Mouse (Mus musculus): Measurements from ENCODE around the gene Polr1d. TPM values are rescaled to one million over a fixed set of nuclear protein-coding genes. Genes with fewer than 3 reads are reported as not detected.

Gene Polr1d
- polyA plus RNA-seq, 1 experiment from 2014 or later: 103 TPM

DNA sequence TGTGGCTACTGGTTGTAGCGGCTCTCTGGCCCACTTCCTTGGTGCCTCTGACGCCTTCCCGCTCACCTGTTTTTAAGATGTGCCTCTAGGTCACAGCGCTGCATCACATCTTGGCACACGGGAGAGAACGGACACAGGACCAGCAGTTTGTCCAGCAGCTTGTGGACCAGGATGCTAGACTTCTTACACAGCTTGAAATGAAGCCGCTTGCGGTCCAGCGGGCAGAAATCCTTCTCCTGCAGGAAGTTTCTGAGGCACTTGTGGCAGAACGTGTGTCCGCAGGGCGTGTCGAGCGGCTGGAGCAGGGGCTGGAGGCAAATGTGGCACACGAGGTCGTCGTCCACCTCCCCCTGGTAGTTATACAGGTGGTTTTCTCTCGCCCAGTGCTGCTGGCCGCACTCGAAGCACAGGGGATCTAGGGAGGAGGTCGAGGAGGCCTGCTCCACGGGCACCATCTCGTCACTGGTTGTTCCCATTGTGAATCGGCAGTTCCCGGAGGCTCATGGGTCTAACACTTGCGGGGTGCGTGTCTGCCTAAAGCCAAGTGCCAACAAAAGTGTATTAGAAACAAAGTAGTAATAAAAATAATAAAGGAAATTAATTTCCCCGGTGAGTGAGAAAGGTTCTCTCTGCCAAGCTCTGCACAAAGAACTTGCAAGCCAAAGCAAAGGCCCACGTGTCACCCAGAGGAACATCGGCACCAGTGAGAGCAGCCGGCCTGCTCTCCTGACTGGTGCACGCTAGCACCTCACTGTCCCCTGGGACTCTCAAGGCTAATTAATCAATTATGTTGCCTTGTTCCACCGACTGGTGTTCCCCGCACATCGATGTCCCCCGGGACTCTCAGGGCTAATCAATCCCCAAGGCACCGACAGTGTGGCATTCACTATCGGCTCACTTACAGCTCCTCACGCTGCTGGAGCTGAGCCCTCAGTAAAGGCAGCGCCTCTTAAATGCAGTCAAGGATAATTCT is 34.6 kb upstream of the Polr1d start:
- WGBS (ENCODE audit: insufficient replicate concordance): 82% methylated on average over 40 of the region's 40 CpGs
- H3K27me3 ChIP-seq (ENCODE audit: control insufficient read depth, insufficient read depth, low read length): no peaks in the 10 kb centered on the region
- H3K4me2 ChIP-seq: no peak overlapping the region
- no peaks in the 10 kb centered on the region for H3K4me1 ChIP-seq (ENCODE audit: control insufficient read depth, insufficient read depth, low read length)
- no peak overlapping the region for H3K4me3 ChIP-seq (ENCODE audit: low read depth, low read length)
- ATAC-seq (replicated peaks; ENCODE audit: insufficient number of reproducible peaks, low FRiP score, low TSS enrichment): no peak
- H3K9ac ChIP-seq (ENCODE audit: low read depth, low read length): no peak overlapping the region
- no peak overlapping the region for H3K27ac ChIP-seq (ENCODE audit: low read depth, low read length)
- no peaks in the 10 kb centered on the region; the same call in 1 of the 2 replicates for H3K36me3 ChIP-seq (ENCODE audit: control insufficient read depth, insufficient read depth, low read length)
- H3K9me3 ChIP-seq (replicated peaks; ENCODE audit: control insufficient read depth, low read length): no peaks in the 10 kb centered on the region

DNA sequence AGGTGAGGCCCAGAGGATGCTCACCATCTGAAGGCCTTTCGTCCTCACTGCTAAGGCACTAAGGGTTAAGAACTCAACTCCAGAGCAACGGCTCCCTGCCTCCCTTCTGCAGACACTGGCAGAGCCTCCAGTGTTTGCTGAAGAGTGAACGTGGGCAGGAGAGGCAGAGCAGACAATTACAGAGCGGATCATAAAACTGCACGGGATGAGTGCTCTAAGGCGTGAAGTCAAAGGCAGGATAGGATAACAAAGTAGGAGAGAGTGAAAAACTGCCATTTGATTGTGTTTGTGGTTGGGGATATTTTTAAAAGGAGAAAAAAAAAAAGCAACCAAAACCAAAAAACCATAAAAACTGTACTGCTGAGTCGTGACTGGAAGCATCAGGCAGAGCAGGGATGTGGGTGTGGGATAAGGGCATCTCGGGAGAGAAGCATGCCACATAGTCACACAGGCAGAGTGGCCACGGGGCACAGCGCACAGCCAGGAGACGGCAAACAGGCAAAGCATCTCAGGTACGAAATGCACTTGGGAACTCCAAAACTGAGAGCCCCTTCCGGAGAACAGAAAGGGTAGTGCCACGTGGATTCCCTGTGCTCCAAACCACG is 33.5 kb upstream of the Polr1d start:
- Histone ChIP-seq H3K36me3 (ENCODE audit: control insufficient read depth, insufficient read depth, low read length) (no peaks in the 10 kb centered on the region; the same call in 1 of the 2 replicates), H3K4me1 (ENCODE audit: control insufficient read depth, insufficient read depth, low read length) (no peaks in the 10 kb centered on the region), H3K27ac (ENCODE audit: low read depth, low read length) (no peak overlapping the region), H3K4me2 (no peak overlapping the region), H3K9me3 (replicated peaks; ENCODE audit: control insufficient read depth, low read length) (no peaks in the 10 kb centered on the region), H3K4me3 (ENCODE audit: low read depth, low read length) (no peak overlapping the region), H3K27me3 (ENCODE audit: control insufficient read depth, insufficient read depth, low read length) (no peaks in the 10 kb centered on the region), H3K9ac (ENCODE audit: low read depth, low read length) (no peak overlapping the region)
- WGBS (ENCODE audit: insufficient replicate concordance): 73% methylated on average over 15 of the region's 15 CpGs
- ATAC-seq (replicated peaks; ENCODE audit: insufficient number of reproducible peaks, low FRiP score, low TSS enrichment): no peak

DNA sequence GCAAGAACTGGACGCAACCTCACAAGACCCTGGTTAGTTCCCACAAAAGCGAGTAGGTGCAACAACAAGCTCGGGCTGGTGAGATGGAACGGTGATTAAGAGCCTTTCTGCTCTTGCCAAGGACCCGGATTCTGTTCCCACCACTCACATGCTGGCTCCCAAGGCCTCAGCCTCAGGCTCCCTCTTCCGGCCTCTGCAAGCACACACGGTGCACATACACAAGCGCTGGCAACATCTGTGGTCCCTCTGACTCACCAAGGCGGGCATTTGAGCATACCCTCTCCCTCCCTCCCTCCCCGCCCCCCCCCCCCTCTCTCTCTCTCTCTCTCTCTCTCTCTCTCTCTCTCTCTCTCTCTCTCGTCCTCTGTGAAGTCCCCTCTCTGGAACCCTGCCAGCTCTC is 31.5 kb upstream of the Polr1d start:
- no peak overlapping the region for H3K27ac ChIP-seq (ENCODE audit: low read depth, low read length)
- 72% methylated on average over 10 of the region's 11 CpGs for WGBS (ENCODE audit: insufficient replicate concordance)
- no peaks in the 10 kb centered on the region; the same call in 1 of the 2 replicates for H3K36me3 ChIP-seq (ENCODE audit: control insufficient read depth, insufficient read depth, low read length)
- ATAC-seq (replicated peaks; ENCODE audit: insufficient number of reproducible peaks, low FRiP score, low TSS enrichment): no peak
- H3K27me3 ChIP-seq (ENCODE audit: control insufficient read depth, insufficient read depth, low read length): no peaks in the 10 kb centered on the region
- H3K4me3 ChIP-seq (ENCODE audit: low read depth, low read length): no peak overlapping the region
- H3K9me3 ChIP-seq (replicated peaks; ENCODE audit: control insufficient read depth, low read length): no peaks in the 10 kb centered on the region
- H3K9ac ChIP-seq (ENCODE audit: low read depth, low read length): no peak overlapping the region
- H3K4me1 ChIP-seq (ENCODE audit: control insufficient read depth, insufficient read depth, low read length): peaks cover 5% of the 10 kb centered on the region; the same call in 1 of the 2 replicates
- no peak overlapping the region for H3K4me2 ChIP-seq

DNA sequence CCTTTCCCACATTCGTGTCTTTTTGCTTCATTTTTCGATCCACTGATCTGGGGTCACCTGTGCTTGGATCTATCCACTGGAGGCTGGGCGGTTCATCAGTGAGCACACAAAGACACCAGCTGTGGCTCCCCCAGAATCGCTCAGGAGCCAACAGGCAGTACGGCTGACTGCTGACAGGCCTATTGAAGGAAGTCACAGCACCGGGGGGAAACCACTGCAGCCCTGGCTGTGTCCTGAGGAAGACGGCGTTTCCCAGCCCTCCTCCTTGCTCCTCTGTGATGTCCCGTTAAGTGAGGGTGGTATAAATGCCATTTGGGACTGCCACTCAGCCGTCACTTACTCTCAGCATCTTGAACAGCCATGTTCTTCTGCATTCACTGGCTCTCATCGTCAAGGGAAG is 30.9 kb upstream of the Polr1d start:
- 64% methylated on average over 11 of the region's 11 CpGs for WGBS (ENCODE audit: insufficient replicate concordance)
- no peak for ATAC-seq (replicated peaks; ENCODE audit: insufficient number of reproducible peaks, low FRiP score, low TSS enrichment)

DNA sequence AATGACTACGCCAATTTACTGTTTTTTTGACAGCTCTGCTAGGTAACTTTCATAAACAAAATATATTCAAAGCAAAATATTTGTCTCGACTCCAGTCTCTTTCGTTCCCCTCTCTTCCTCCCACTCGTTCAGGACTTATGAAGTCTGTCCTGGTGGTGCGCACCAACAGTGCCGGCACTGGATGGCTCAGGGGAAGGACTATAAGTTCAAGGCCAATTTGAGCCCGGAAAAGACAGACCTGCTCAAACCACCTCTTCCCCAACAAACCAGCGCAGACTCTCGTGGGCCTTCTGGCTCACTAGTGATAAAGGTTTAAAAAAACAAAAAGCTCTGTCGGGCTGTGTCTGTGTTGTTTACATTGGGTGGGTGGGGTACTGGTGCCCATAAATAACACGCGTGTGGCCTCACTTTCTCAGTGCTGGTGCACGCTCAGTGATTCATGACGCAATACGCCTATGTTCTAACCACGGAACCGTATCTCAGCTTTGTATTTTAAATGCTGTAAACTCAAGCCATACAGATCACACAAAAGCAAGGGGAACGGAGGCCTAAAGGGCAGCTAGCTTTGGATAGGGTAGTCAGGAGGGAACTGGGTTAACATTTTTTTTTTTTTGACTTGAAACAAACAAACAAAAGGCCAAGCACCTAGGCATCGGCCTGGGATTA is 27.2 kb upstream of the Polr1d start:
- Histone ChIP-seq H3K27me3 (ENCODE audit: control insufficient read depth, insufficient read depth, low read length) (no peaks in the 10 kb centered on the region), H3K4me1 (ENCODE audit: control insufficient read depth, insufficient read depth, low read length) (peaks cover 10% of the 10 kb centered on the region), H3K36me3 (ENCODE audit: control insufficient read depth, insufficient read depth, low read length) (no peaks in the 10 kb centered on the region), H3K4me3 (ENCODE audit: low read depth, low read length) (no peak overlapping the region), H3K9me3 (replicated peaks; ENCODE audit: control insufficient read depth, low read length) (no peaks in the 10 kb centered on the region), H3K9ac (ENCODE audit: low read depth, low read length) (no peak overlapping the region), H3K27ac (ENCODE audit: low read depth, low read length) (no peak overlapping the region), H3K4me2 (no peak overlapping the region)
- ATAC-seq (replicated peaks; ENCODE audit: insufficient number of reproducible peaks, low FRiP score, low TSS enrichment): no peak
- 72% methylated on average over 19 of the region's 19 CpGs for WGBS (ENCODE audit: insufficient replicate concordance)

More for the DNA sequence above, 30.9 kb upstream of the Polr1d start:
- no peak overlapping the region for H3K4me3 ChIP-seq (ENCODE audit: low read depth, low read length)
- H3K4me1 ChIP-seq (ENCODE audit: control insufficient read depth, insufficient read depth, low read length): peaks cover 5% of the 10 kb centered on the region; the same call in 1 of the 2 replicates
- no peaks in the 10 kb centered on the region; the same call in 1 of the 2 replicates for H3K36me3 ChIP-seq (ENCODE audit: control insufficient read depth, insufficient read depth, low read length)
- H3K27ac ChIP-seq (ENCODE audit: low read depth, low read length): no peak overlapping the region
- H3K27me3 ChIP-seq (ENCODE audit: control insufficient read depth, insufficient read depth, low read length): no peaks in the 10 kb centered on the region
- H3K9me3 ChIP-seq (replicated peaks; ENCODE audit: control insufficient read depth, low read length): no peaks in the 10 kb centered on the region
- H3K9ac ChIP-seq (ENCODE audit: low read depth, low read length): no peak overlapping the region
- H3K4me2 ChIP-seq: no peak overlapping the region

- no peak for ATAC-seq (replicated peaks; ENCODE audit: insufficient number of reproducible peaks, low FRiP score, low TSS enrichment)
- no peaks in the 10 kb centered on the region for H3K27me3 ChIP-seq (ENCODE audit: control insufficient read depth, insufficient read depth, low read length)
- no peak overlapping the region; the same call in 1 of the 2 replicates for H3K4me2 ChIP-seq
- no peaks in the 10 kb centered on the region for H3K9me3 ChIP-seq (replicated peaks; ENCODE audit: control insufficient read depth, low read length)
- no peak overlapping the region for H3K4me3 ChIP-seq (ENCODE audit: low read depth, low read length)
- WGBS (ENCODE audit: insufficient replicate concordance): 70% methylated on average over 13 of the region's 13 CpGs
- H3K36me3 ChIP-seq (ENCODE audit: control insufficient read depth, insufficient read depth, low read length): no peaks in the 10 kb centered on the region
- no peak overlapping the region for H3K9ac ChIP-seq (ENCODE audit: low read depth, low read length)
- peaks cover 10% of the 10 kb centered on the region for H3K4me1 ChIP-seq (ENCODE audit: control insufficient read depth, insufficient read depth, low read length)
- no peak overlapping the region for H3K27ac ChIP-seq (ENCODE audit: low read depth, low read length)
Measured at GRCm38 (mm10) chr5:147050816-147051499, 25.9 kb upstream of the Polr1d start.

GRCm38 (mm10) chr5:147051500-147052308 is 25.1 kb upstream of the Polr1d start:
- Histone ChIP-seq H3K4me1 (ENCODE audit: control insufficient read depth, insufficient read depth, low read length) (peaks cover 10% of the 10 kb centered on the region), H3K4me3 (ENCODE audit: low read depth, low read length) (no peak overlapping the region), H3K36me3 (ENCODE audit: control insufficient read depth, insufficient read depth, low read length) (no peaks in the 10 kb centered on the region), H3K27ac (ENCODE audit: low read depth, low read length) (no peak overlapping the region), H3K9me3 (replicated peaks; ENCODE audit: control insufficient read depth, low read length) (no peaks in the 10 kb centered on the region), H3K9ac (ENCODE audit: low read depth, low read length) (no peak overlapping the region), H3K27me3 (ENCODE audit: control insufficient read depth, insufficient read depth, low read length) (no peaks in the 10 kb centered on the region), H3K4me2 (peak overlapping the region; percentile 35; the same call in 1 of the 2 replicates)
- 55% methylated on average over 29 of the region's 29 CpGs for WGBS (ENCODE audit: insufficient replicate concordance)
- ATAC-seq (replicated peaks; ENCODE audit: insufficient number of reproducible peaks, low FRiP score, low TSS enrichment): no peak

DNA sequence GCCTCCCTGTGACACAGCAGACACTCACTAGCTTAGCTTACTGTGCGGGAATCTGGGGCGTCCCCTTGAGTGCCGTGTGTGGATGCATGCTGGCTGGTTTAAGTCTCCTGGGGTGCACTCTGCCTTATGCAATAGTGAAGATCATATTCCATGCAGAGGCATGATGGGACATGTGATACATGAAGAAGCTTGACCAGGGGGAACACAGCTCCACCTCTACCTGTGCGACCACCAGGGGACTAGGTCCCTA is 24.6 kb upstream of the Polr1d start:
- no peaks in the 10 kb centered on the region for H3K9me3 ChIP-seq (replicated peaks; ENCODE audit: control insufficient read depth, low read length)
- H3K27me3 ChIP-seq (ENCODE audit: control insufficient read depth, insufficient read depth, low read length): no peaks in the 10 kb centered on the region
- WGBS (ENCODE audit: insufficient replicate concordance): 81% methylated on average over 4 of the region's 4 CpGs
- H3K36me3 ChIP-seq (ENCODE audit: control insufficient read depth, insufficient read depth, low read length): no peaks in the 10 kb centered on the region
- H3K27ac ChIP-seq (ENCODE audit: low read depth, low read length): no peak overlapping the region
- ATAC-seq (replicated peaks; ENCODE audit: insufficient number of reproducible peaks, low FRiP score, low TSS enrichment): no peak
- H3K9ac ChIP-seq (ENCODE audit: low read depth, low read length): no peak overlapping the region
- H3K4me3 ChIP-seq (ENCODE audit: low read depth, low read length): no peak overlapping the region
- H3K4me2 ChIP-seq: no peak overlapping the region
- H3K4me1 ChIP-seq (ENCODE audit: control insufficient read depth, insufficient read depth, low read length): peaks cover 10% of the 10 kb centered on the region
